In genomic region chr4:141098935-141099334, GRCm38 (mm10) we compare ENCODE assay signal across 36 mouse cellular contexts. TPM values are rescaled to one million over a fixed set of nuclear protein-coding genes. Genes with fewer than 3 reads are reported as not detected.
DNase-seq lines count a peak whose midpoint lies in the region; ATAC-seq lines count a peak whose summit lies in the region.
"Had no signal": no experiment of that assay in that cellular context is flagged by ENCODE, and none has a peak within 500 bp of the region (broad histone marks: within the 10 kb centered on the region; RNA-seq: fewer than 3 reads in every experiment).

No protein-coding gene starts in this region.

- no peak overlapping the region for H3K27ac ChIP-seq in liver, embryonic 12.5 days
- no peak overlapping the region for H3K27ac ChIP-seq in hindbrain, embryonic 11.5 days (ENCODE audit: low read depth, low read length)
- H3K27ac ChIP-seq: embryonic facial prominence, embryonic 12.5 days; forebrain, embryonic 15.5 days; heart, embryonic 15.5 days; hindbrain, embryonic 13.5 days; limb, embryonic 10.5 days; limb, embryonic 15.5 days; lung, embryonic 15.5 days; midbrain, embryonic 10.5 days; midbrain, embryonic 15.5 days; stomach, postnatal 0 days had no signal

- no peaks in the 10 kb centered on the region for H3K9me3 ChIP-seq in liver, embryonic 12.5 days (replicated peaks)
- H3K9me3 ChIP-seq in hindbrain, embryonic 11.5 days (ENCODE audit: control insufficient read depth, low read length), result no peaks in the 10 kb centered on the region
- H3K9me3 ChIP-seq: embryonic facial prominence, embryonic 12.5 days; forebrain, embryonic 15.5 days; heart, embryonic 15.5 days; hindbrain, embryonic 13.5 days; limb, embryonic 10.5 days; limb, embryonic 15.5 days; lung, embryonic 15.5 days; midbrain, embryonic 15.5 days had no signal

- 0 out of 2 replicates have a peak, but pooled peaks cover under 1% of the 10 kb centered on the region for H3K27me3 ChIP-seq in liver, embryonic 12.5 days (replicated peaks)
- no peaks in the 10 kb centered on the region for H3K27me3 ChIP-seq in hindbrain, embryonic 11.5 days (ENCODE audit: control insufficient read depth, insufficient read depth, low read length)
- H3K27me3 ChIP-seq: embryonic facial prominence, embryonic 12.5 days; forebrain, embryonic 15.5 days; heart, embryonic 15.5 days; hindbrain, embryonic 13.5 days; limb, embryonic 15.5 days; lung, embryonic 15.5 days; midbrain, embryonic 15.5 days had no signal

- no peaks in the 10 kb centered on the region for H3K36me3 ChIP-seq in liver, embryonic 12.5 days
- H3K36me3 ChIP-seq in hindbrain, embryonic 11.5 days (ENCODE audit: control insufficient read depth, insufficient read depth, low read length), result no peaks in the 10 kb centered on the region
- H3K36me3 ChIP-seq: embryonic facial prominence, embryonic 12.5 days; forebrain, embryonic 15.5 days; G1E; heart, embryonic 15.5 days; hindbrain, embryonic 13.5 days; limb, embryonic 10.5 days; limb, embryonic 15.5 days; lung, embryonic 15.5 days; midbrain, embryonic 10.5 days; midbrain, embryonic 15.5 days had no signal

- no peak overlapping the region for H3K4me3 ChIP-seq in liver, embryonic 12.5 days
- H3K4me3 ChIP-seq in hindbrain, embryonic 11.5 days (ENCODE audit: low read depth, low read length), result no peak overlapping the region
- H3K4me3 ChIP-seq: embryonic facial prominence, embryonic 12.5 days; forebrain, embryonic 15.5 days; heart, embryonic 15.5 days; hindbrain, embryonic 13.5 days; limb, embryonic 10.5 days; limb, embryonic 15.5 days; lung, embryonic 15.5 days; midbrain, embryonic 10.5 days; midbrain, embryonic 15.5 days had no signal

- peaks cover 32% of the 10 kb centered on the region for H3K4me1 ChIP-seq in liver, embryonic 12.5 days
- no peaks in the 10 kb centered on the region for H3K4me1 ChIP-seq in hindbrain, embryonic 11.5 days (replicated peaks; ENCODE audit: control insufficient read depth, insufficient read depth, low read length)
- H3K4me1 ChIP-seq: embryonic facial prominence, embryonic 12.5 days; forebrain, embryonic 15.5 days; heart, embryonic 15.5 days; limb, embryonic 15.5 days; lung, embryonic 15.5 days; midbrain, embryonic 15.5 days had no signal

- no peak overlapping the region for H3K9ac ChIP-seq in liver, embryonic 12.5 days
- H3K9ac ChIP-seq in hindbrain, embryonic 11.5 days (ENCODE audit: low read depth, low read length), result no peak overlapping the region
- H3K9ac ChIP-seq: embryonic facial prominence, embryonic 12.5 days; forebrain, embryonic 15.5 days; heart, embryonic 15.5 days; hindbrain, embryonic 13.5 days; limb, embryonic 15.5 days; lung, embryonic 15.5 days; midbrain, embryonic 15.5 days had no signal

- ATAC-seq in common myeloid progenitor, adult 5-6 weeks (replicated peaks; ENCODE audit: low read depth, poor library complexity, severe bottlenecking), result peak; percentile 59
- peak; percentile 74 for ATAC-seq in liver, embryonic 12.5 days
- ATAC-seq in megakaryocyte, adult 5-6 weeks (ENCODE audit: poor library complexity, severe bottlenecking), result peak; percentile 64
- ATAC-seq in hindbrain, embryonic 11.5 days (ENCODE audit: low FRiP score), result no peak
- ATAC-seq: forebrain, embryonic 15.5 days; intestine, embryonic 16.5 days; midbrain, embryonic 15.5 days had no signal

- WGBS in liver, embryonic 12.5 days (ENCODE audit: insufficient replicate concordance), result 22% methylated on average over 4 of the region's 4 CpGs
- 83% methylated on average over 4 of the region's 4 CpGs for WGBS in hindbrain, embryonic 11.5 days

- H3K4me2 ChIP-seq in liver, embryonic 12.5 days, result peak overlapping the region; percentile 21
- no peak overlapping the region for H3K4me2 ChIP-seq in hindbrain, embryonic 11.5 days (replicated peaks; ENCODE audit: low read depth, low read length)
- H3K4me2 ChIP-seq: embryonic facial prominence, embryonic 12.5 days; forebrain, embryonic 15.5 days; heart, embryonic 15.5 days; hindbrain, embryonic 13.5 days; limb, embryonic 15.5 days; lung, embryonic 15.5 days; midbrain, embryonic 15.5 days had no signal

- DNase-seq in hindbrain, embryonic 11.5 days (ENCODE audit: low spot score), result no peak
- DNase-seq in urinary bladder, postnatal 4 days (ENCODE audit: low spot score in 2 of 2), result no peak
- no peak for DNase-seq in spleen, adult 12 weeks (ENCODE audit: low spot score)
- DNase-seq: adrenal gland, postnatal 10 days; cerebellum, adult 11 months; cerebellum, adult 9-10 months; cerebellum, postnatal 36 days; embryo, embryonic 11 days; gastrocnemius, postnatal 10 days; heart, postnatal 36 days; kidney, adult 8-10 months; kidney, postnatal 10 days; layer of hippocampus, adult 9-11 months; lung, postnatal 36 days; right cerebral cortex, postnatal 25 days; spleen, adult 18-20 months; thymus, adult 2 months; thymus, postnatal 36 days had no signal

RNA-seq across cellular contexts. Expression of gene Spata21, which starts 10.8 kb away (rescaled TPM):
- not detected in 2 replicates for total RNA-seq in common myeloid progenitor, adult 5-6 weeks (2017)
- polyA plus RNA-seq in liver, embryonic 12.5 days (2016; fragmentation: Nextera tagmentation; extraction: Ambion mirVana), result 0.05 TPM in 1 of 2 replicates, not detected in the other
- total RNA-seq in megakaryocyte, adult 5-6 weeks (2015), result not detected in 2 replicates
- not detected in 2 replicates for total RNA-seq in megakaryocyte, adult 5-6 weeks (2017)
- 0.17 and 0.19 TPM in 2 replicates for polyA plus RNA-seq in hindbrain, embryonic 11.5 days (2014; fragmentation: Nextera tagmentation; extraction: Ambion mirVana)
- total RNA-seq: adrenal gland, postnatal 10 days; G1E; gastrocnemius, postnatal 10 days; heart, postnatal 36 days; neutrophil, adult 5-6 weeks had no signal
- polyA plus RNA-seq: C2C12; G1E; intestine, embryonic 16.5 days; neural tube, embryonic 11.5 days had no signal

RNA-seq across cellular contexts. Expression of gene Necap2, which starts 20.8 kb away (rescaled TPM):
- 60.3 and 78.8 TPM in 2 replicates for total RNA-seq in common myeloid progenitor, adult 5-6 weeks (2017)
- 136 and 143 TPM in 2 replicates for polyA plus RNA-seq in liver, embryonic 12.5 days (2016; fragmentation: Nextera tagmentation; extraction: Ambion mirVana)
- 70.2 and 72.2 TPM in 2 replicates for total RNA-seq in megakaryocyte, adult 5-6 weeks (2015)
- total RNA-seq in megakaryocyte, adult 5-6 weeks (2017), result 126 and 133 TPM in 2 replicates
- 50.8 and 51.7 TPM in 2 replicates for polyA plus RNA-seq in hindbrain, embryonic 11.5 days (2014; fragmentation: Nextera tagmentation; extraction: Ambion mirVana)

RNA-seq across cellular contexts. Expression of gene Crocc, which starts 38.6 kb away (rescaled TPM):
- 4.3 and 9.3 TPM in 2 replicates for total RNA-seq in common myeloid progenitor, adult 5-6 weeks (2017)
- polyA plus RNA-seq in liver, embryonic 12.5 days (2016; fragmentation: Nextera tagmentation; extraction: Ambion mirVana), result 1.8 and 2.0 TPM in 2 replicates
- 1.9 and 2.8 TPM in 2 replicates for total RNA-seq in megakaryocyte, adult 5-6 weeks (2015)
- 8.6 and 9.1 TPM in 2 replicates for total RNA-seq in megakaryocyte, adult 5-6 weeks (2017)
- polyA plus RNA-seq in hindbrain, embryonic 11.5 days (2014; fragmentation: Nextera tagmentation; extraction: Ambion mirVana), result 6.3 and 7.6 TPM in 2 replicates

RNA-seq across cellular contexts. Expression of gene Szrd1, which starts 40.6 kb away (rescaled TPM):
- total RNA-seq in common myeloid progenitor, adult 5-6 weeks (2017), result 40.1 and 47.4 TPM in 2 replicates
- 21.3 and 22.1 TPM in 2 replicates for polyA plus RNA-seq in liver, embryonic 12.5 days (2016; fragmentation: Nextera tagmentation; extraction: Ambion mirVana)
- 45.4 and 46.8 TPM in 2 replicates for total RNA-seq in megakaryocyte, adult 5-6 weeks (2015)
- 41.0 and 46.9 TPM in 2 replicates for total RNA-seq in megakaryocyte, adult 5-6 weeks (2017)
- polyA plus RNA-seq in hindbrain, embryonic 11.5 days (2014; fragmentation: Nextera tagmentation; extraction: Ambion mirVana), result 35.5 and 35.7 TPM in 2 replicates

RNA-seq across cellular contexts. Expression of gene Fbxo42, which starts 48.8 kb away (rescaled TPM):
- total RNA-seq in common myeloid progenitor, adult 5-6 weeks (2017), result 10.4 and 13.2 TPM in 2 replicates
- polyA plus RNA-seq in liver, embryonic 12.5 days (2016; fragmentation: Nextera tagmentation; extraction: Ambion mirVana), result 21.6 and 26.0 TPM in 2 replicates
- total RNA-seq in megakaryocyte, adult 5-6 weeks (2015), result 14.1 and 16.3 TPM in 2 replicates
- total RNA-seq in megakaryocyte, adult 5-6 weeks (2017), result 10.0 and 12.6 TPM in 2 replicates
- 21.9 and 24.8 TPM in 2 replicates for polyA plus RNA-seq in hindbrain, embryonic 11.5 days (2014; fragmentation: Nextera tagmentation; extraction: Ambion mirVana)
